Mouse (Mus musculus): Measurements from ENCODE around the gene Hmgb2. TPM values are rescaled to one million over a fixed set of nuclear protein-coding genes. Genes with fewer than 3 reads are reported as not detected.

Hmgb2 gene
- polyA plus RNA-seq, 1 experiment from 2014 or later = 587 TPM

Other genes starting within 250 kb of the Hmgb2 start
- 3.9 and 5.4 TPM in 2 replicates for gene Hand2, start 190.9 kb upstream of the Hmgb2 start, polyA plus RNA-seq (2016; fragmentation: Nextera tagmentation; extraction: Ambion mirVana)
- 0.45 and 1.1 TPM in 2 replicates for gene Scrg1, start 56.0 kb upstream of the Hmgb2 start, polyA plus RNA-seq (2016; fragmentation: Nextera tagmentation; extraction: Ambion mirVana)
- 72.8 and 76.0 TPM in 2 replicates for gene Sap30, start 24.0 kb upstream of the Hmgb2 start, polyA plus RNA-seq (2016; fragmentation: Nextera tagmentation; extraction: Ambion mirVana)
- gene Galnt7, start 141.1 kb downstream of the Hmgb2 start, polyA plus RNA-seq (2016; fragmentation: Nextera tagmentation; extraction: Ambion mirVana) = 23.2 and 24.1 TPM in 2 replicates